Mouse (Mus musculus): ENCODE data around the gene Atrnl1.
A peak's percentile ranks its signal among the peaks of the same experiment; 100 is the strongest.

GRCm38 (mm10) chr19:57657426-57658087 lies 46.7 kb downstream of the Atrnl1 start:
- TF ChIP-seq POLR2A (IDR thresholded peaks at IDR 0.05; ENCODE audit: insufficient read depth, low read length) (no peak), EP300 (IDR thresholded peaks at IDR 0.05; ENCODE audit: insufficient read depth, low read depth, low read length) (peak; percentile 69; the same call in 1 of the 2 replicates)
